Mouse (Mus musculus): ENCODE measurements around the gene Tagln. TPM values are rescaled to one million over a fixed set of nuclear protein-coding genes. Genes with fewer than 3 reads are reported as not detected.

Gene Tagln
- 35.3 and 46.1 TPM in 2 replicates for polyA plus RNA-seq (2015; fragmentation: Nextera tagmentation; extraction: Ambion mirVana)

DNA sequence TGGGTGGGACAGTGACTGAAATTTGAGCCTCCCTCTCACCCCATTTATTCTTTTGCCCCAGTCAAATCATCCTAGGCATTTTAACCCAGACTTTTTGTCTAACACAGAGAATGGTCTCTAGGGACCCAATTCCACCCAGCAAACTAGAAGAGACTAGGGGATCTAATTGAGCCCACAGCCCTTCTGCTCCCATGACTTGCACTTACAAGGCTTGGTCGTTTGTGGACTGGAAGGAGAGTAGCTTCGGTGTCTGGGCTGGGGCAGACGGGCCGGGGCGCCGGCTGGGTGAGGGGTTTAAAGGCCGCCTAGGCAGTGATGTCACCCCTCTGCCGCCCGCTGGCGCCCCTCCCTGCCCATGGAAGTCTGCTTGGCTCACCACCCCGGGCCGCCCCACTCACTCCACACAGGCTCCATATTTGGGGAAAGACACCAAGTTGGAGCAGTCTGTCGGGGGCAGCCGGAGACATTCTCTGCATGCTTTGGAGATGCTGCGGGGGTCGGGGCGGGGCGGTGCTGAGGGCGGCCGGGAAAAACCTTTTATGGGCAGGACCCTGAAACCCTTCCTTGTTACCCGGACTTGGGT is at the start of gene Tagln:
Gene Tagln, minus strand, starts transcription at position 431 of the 583 bp plus-strand sequence.
- 3% methylated on average over 21 of the region's 21 CpGs for WGBS
- H3K9ac ChIP-seq: no peak within 1 kb of the TSS
- H3K9me3 ChIP-seq (replicated peaks): no peaks in the 10 kb centered on the region
- peak within 1 kb of the TSS; percentile 52 for H3K4me2 ChIP-seq (replicated peaks)
- peak within 1 kb of the TSS; percentile 30 for H3K4me3 ChIP-seq (replicated peaks)
- no peaks in the 10 kb centered on the region for H3K27me3 ChIP-seq
- peaks cover 32% of the 10 kb centered on the region for H3K36me3 ChIP-seq
- peaks cover 27% of the 10 kb centered on the region for H3K4me1 ChIP-seq
- peak within 1 kb of the TSS; percentile 58 for H3K27ac ChIP-seq (replicated peaks)
- peak; percentile 83 for ATAC-seq (ENCODE audit: insufficient number of reproducible peaks, low FRiP score, low TSS enrichment, low read depth)

DNA sequence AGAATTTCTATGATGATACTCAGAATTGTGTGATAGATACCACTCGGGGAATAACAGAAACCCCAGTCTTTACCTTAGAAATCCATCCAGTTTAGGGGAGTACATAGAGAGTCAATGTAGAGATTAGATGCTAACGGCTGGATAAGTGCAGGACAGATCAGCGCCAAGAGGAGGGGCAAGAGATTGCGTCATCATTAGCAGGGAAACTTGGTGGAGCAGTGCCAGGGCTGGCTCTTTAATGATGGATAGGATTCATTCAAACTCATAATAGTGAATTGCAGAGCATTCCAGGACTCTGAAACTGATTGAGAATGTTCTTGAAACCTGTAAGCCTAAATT is 49.3 kb upstream of the Tagln start:
- peak; percentile 65; the same call in 1 of the 2 replicates for ATAC-seq (ENCODE audit: insufficient number of reproducible peaks, low FRiP score, low TSS enrichment, low read depth)
- Histone ChIP-seq H3K9me3 (replicated peaks) (no peaks in the 10 kb centered on the region), H3K27me3 (no peaks in the 10 kb centered on the region), H3K9ac (peak overlapping the region; percentile 93), H3K36me3 (0 out of 2 replicates have a peak, but pooled peaks cover 3% of the 10 kb centered on the region), H3K4me1 (peaks cover 25% of the 10 kb centered on the region), H3K4me3 (replicated peaks) (peak overlapping the region; percentile 92), H3K4me2 (replicated peaks) (peak overlapping the region; percentile 59), H3K27ac (replicated peaks) (peak overlapping the region; percentile 93)
- 1% methylated on average over 4 of the region's 4 CpGs for WGBS

DNA sequence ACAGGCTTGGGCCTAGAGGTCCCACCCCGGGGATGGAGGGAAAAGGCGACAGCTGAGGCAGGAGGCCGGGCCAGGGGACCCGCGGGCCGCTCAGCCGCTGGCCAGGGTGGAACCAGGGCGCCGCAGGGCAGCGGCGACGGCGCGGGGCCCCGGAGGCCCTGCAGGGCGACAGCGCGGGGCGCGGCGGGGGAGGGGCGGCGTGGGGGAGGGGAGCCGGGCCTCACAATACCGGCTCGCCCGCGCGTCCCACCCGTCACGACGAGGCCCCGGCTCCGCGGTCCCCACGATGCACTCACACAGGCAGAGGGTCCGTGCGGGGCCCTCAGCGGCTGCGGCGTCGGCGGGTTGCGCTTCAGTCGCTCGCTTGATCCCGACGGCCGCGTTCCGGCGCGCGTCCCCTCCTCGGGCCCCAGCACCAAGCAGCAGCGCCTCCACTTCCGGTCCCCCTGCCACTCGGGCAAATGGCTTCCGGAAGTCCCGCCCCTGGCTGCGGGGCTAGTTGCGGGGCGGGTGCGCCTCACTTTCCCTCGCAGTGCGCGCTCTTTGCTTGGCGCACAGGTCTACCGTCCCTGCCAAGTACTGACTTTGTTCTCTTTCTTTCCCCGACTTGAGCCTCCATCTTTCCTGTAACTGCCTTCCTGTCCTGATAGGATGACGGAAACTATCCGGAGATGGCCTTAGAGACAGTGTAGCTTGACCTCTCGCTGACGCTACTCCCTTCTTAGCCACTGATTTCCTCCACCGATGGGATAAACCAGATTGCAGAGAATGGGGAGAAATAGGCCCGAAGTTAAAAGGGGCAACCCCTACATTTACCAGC is 48.8 kb upstream of the Tagln start:
- peak; percentile 90 for ATAC-seq (ENCODE audit: insufficient number of reproducible peaks, low FRiP score, low TSS enrichment, low read depth)
- Histone ChIP-seq H3K27ac (replicated peaks) (peak overlapping the region; percentile 93), H3K9me3 (replicated peaks) (no peaks in the 10 kb centered on the region), H3K27me3 (no peaks in the 10 kb centered on the region), H3K4me2 (replicated peaks) (peak overlapping the region; percentile 59), H3K4me3 (replicated peaks) (peak overlapping the region; percentile 92), H3K9ac (peak overlapping the region; percentile 93), H3K36me3 (0 out of 2 replicates have a peak, but pooled peaks cover 3% of the 10 kb centered on the region), H3K4me1 (peaks cover 25% of the 10 kb centered on the region)
- under 1% methylated on average over 73 of the region's 76 CpGs for WGBS

DNA sequence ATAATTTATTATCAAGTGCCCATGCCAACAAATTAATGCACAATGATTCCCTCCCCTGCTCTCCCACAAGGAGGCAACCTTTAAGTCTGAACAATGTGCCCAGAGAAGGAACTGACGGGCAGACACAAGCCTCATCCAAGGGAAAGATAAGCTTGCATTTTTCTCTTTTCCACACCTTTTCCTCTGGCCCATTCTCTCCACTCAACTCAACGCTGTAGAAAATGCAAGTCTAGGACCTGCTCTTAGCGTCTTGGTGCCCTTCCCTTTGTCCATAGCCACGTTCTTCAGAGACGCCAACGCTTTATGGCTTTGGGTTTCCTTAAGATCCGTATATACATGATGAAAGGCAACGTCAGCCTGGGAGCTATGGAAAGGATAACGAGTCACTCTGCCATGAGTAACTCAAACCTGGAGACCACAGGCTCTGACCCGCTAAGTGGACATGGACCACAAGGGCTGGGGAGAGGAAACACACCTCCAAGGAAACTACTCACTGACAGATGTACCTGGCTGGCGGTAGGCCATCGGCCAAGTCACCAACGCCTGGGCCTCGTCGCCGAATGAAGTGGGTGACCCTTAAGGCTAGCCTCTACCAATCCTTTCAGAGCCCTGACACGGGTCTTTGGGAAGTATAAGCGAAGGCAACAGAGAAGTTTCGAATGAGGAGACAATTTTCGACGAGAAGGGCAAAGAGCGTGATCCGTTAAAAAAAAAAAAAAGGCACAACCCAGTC is 48.0 kb upstream of the Tagln start:
- 0 out of 2 replicates have a peak, but pooled peaks cover 3% of the 10 kb centered on the region for H3K36me3 ChIP-seq
- WGBS: under 1% methylated on average over 23 of the region's 23 CpGs
- H3K27me3 ChIP-seq: no peaks in the 10 kb centered on the region
- no peaks in the 10 kb centered on the region for H3K9me3 ChIP-seq (replicated peaks)
- H3K27ac ChIP-seq (replicated peaks): peak overlapping the region; percentile 93
- H3K4me3 ChIP-seq (replicated peaks): peak overlapping the region; percentile 92
- ATAC-seq (ENCODE audit: insufficient number of reproducible peaks, low FRiP score, low TSS enrichment, low read depth): no peak
- H3K9ac ChIP-seq: peak overlapping the region; percentile 93
- peak overlapping the region; percentile 59 for H3K4me2 ChIP-seq (replicated peaks)
- peaks cover 25% of the 10 kb centered on the region for H3K4me1 ChIP-seq

DNA sequence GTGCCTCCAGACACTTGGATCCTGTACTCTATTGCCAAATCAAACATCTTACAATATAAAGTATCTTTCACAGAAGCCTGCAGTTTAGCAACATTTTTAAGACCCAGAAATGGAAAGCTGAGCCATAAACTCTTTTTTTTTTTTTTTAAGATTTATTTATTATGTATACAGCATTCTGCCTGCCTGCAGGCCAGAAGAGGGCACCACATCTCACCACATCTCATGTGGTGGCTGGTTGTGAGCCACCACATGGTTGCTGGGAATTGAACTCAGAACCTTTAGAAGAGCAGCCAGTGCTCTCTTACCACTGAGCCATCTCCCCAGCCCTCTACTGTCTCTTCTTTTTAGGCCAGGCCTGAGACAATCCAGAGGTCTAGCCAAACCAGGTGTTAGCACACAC is 45.5 kb upstream of the Tagln start:
- Histone ChIP-seq H3K9me3 (replicated peaks) (no peaks in the 10 kb centered on the region), H3K4me1 (peaks cover 28% of the 10 kb centered on the region), H3K36me3 (0 out of 2 replicates have a peak, but pooled peaks cover 6% of the 10 kb centered on the region), H3K4me2 (replicated peaks) (no peak overlapping the region), H3K9ac (no peak overlapping the region), H3K4me3 (replicated peaks) (no peak overlapping the region), H3K27ac (replicated peaks) (no peak overlapping the region), H3K27me3 (no peaks in the 10 kb centered on the region)
- no peak for ATAC-seq (ENCODE audit: insufficient number of reproducible peaks, low FRiP score, low TSS enrichment, low read depth)

DNA sequence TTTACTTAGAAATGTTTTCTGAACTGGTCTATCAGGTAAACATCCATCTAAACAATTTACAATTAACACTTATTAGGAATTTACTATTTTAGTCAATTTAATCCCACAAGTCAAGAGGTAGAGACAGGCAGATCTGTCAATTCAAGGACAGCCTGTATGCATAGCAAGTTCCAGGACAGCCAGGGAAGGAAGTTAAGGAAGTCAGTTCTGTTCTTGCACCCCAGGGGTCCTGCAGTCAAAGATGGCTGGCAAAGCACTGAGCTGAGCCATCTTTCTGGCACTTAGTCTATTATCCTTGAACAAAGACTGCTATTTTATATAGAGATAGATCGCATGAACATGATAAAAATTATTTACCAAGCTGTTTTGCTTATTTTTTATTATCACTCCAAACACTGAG is 44.8 kb upstream of the Tagln start:
- WGBS: 91% methylated on average over 1 of the region's 1 CpGs
- H3K27ac ChIP-seq (replicated peaks): no peak overlapping the region
- no peak overlapping the region for H3K9ac ChIP-seq
- no peak for ATAC-seq (ENCODE audit: insufficient number of reproducible peaks, low FRiP score, low TSS enrichment, low read depth)
- no peak overlapping the region for H3K4me2 ChIP-seq (replicated peaks)
- H3K9me3 ChIP-seq (replicated peaks): no peaks in the 10 kb centered on the region
- H3K4me3 ChIP-seq (replicated peaks): no peak overlapping the region
- H3K4me1 ChIP-seq: peaks cover 28% of the 10 kb centered on the region
- H3K27me3 ChIP-seq: no peaks in the 10 kb centered on the region
- peaks cover 9% of the 10 kb centered on the region; the same call in 1 of the 2 replicates for H3K36me3 ChIP-seq

DNA sequence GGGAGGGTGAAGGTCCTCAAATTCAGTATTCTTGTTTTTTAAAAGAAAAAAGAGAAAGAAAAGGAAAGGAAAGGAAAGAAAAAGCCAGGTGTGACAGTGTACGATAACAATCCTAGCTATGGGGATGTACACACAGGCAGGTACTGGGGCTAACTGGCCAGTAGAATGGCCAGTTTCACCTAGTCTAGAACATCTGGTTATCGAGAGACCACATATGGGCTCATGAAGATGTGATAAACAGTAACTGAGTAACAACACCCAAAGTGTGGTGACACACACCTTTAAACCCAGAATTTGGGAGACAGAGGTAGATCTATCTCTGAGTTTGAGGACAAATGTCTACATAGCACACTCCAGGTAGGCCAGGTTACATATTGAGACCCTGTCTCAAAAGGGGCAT is 43.9 kb upstream of the Tagln start:
- ATAC-seq (ENCODE audit: insufficient number of reproducible peaks, low FRiP score, low TSS enrichment, low read depth): no peak
- no peak overlapping the region for H3K4me3 ChIP-seq (replicated peaks)
- H3K27ac ChIP-seq (replicated peaks): no peak overlapping the region
- WGBS: 92% methylated on average over 2 of the region's 2 CpGs
- H3K4me1 ChIP-seq: peaks cover 24% of the 10 kb centered on the region
- H3K4me2 ChIP-seq (replicated peaks): no peak overlapping the region
- H3K36me3 ChIP-seq: peaks cover 15% of the 10 kb centered on the region
- no peak overlapping the region for H3K9ac ChIP-seq
- H3K27me3 ChIP-seq: no peaks in the 10 kb centered on the region
- no peaks in the 10 kb centered on the region for H3K9me3 ChIP-seq (replicated peaks)

DNA sequence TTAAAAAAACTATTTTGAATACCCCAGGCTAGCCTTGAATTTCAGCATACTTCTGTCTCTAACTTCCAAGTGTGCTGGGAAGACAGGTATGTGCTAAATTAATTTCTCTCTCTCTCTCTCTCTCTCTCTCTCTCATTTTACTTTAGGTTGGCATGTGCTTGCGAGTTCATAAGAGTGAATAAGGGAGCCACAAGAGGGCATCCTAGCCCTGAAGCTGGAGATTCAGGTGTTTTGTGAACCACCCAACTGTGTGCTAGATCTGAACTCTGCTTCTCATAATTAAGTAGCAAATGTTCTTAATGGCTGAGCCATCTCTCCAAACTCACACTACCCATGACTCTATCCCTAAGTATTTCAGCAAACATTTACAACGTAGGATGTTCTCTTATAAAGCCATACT is 41.0 kb upstream of the Tagln start:
- WGBS: 84% methylated on average over 2 of the region's 2 CpGs
- ATAC-seq (ENCODE audit: insufficient number of reproducible peaks, low FRiP score, low TSS enrichment, low read depth): no peak
- Histone ChIP-seq H3K4me2 (replicated peaks) (no peak overlapping the region), H3K4me1 (peaks cover 9% of the 10 kb centered on the region; the same call in 1 of the 2 replicates), H3K4me3 (replicated peaks) (no peak overlapping the region), H3K9me3 (replicated peaks) (no peaks in the 10 kb centered on the region), H3K27me3 (no peaks in the 10 kb centered on the region), H3K9ac (no peak overlapping the region), H3K36me3 (peaks cover 37% of the 10 kb centered on the region), H3K27ac (replicated peaks) (no peak overlapping the region)

DNA sequence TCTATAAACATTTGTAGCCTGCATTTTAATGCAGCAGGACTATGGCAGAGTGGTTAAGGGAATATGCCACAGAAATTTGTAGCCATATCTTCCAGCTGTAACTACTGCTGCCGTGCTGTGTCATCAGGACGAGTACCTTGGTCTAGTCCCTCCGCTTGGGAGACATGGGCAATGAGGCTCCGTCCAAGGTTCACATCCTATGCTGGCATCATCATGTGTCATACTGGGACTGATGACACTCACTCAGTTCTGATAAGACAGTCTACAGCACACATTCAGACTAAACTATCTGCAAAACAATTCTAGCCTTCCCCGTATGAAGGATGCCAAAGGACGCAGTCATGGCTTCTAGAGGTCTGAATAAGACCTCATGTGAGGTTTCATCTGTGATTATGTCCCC is 27.7 kb upstream of the Tagln start:
- peaks cover 61% of the 10 kb centered on the region for H3K36me3 ChIP-seq
- H3K27ac ChIP-seq (replicated peaks): no peak overlapping the region
- no peak for ATAC-seq (ENCODE audit: insufficient number of reproducible peaks, low FRiP score, low TSS enrichment, low read depth)
- H3K4me3 ChIP-seq (replicated peaks): no peak overlapping the region
- no peak overlapping the region for H3K4me2 ChIP-seq (replicated peaks)
- 93% methylated on average over 6 of the region's 6 CpGs for WGBS
- peaks cover 9% of the 10 kb centered on the region for H3K4me1 ChIP-seq
- no peaks in the 10 kb centered on the region for H3K9me3 ChIP-seq (replicated peaks)
- no peaks in the 10 kb centered on the region for H3K27me3 ChIP-seq
- H3K9ac ChIP-seq: no peak overlapping the region

DNA sequence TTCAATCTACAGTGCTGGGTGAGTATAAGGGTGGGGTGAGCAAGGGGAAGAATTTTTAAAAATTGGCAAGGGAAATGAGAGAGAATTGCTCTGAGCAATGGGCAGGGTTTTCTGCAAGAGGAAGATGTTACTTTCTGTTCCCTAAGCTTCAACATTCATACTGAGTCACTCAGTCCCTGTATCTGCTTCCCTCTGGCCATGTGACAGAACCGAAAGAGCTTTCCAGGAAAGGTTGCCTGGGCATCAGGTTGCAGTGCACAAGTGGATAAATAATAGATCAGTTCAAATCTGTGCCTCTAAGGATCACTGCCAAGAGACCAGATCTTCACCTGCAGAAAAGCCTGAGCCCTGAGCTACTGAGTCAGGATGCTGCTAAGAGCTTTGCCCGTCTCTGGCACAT is 26.0 kb upstream of the Tagln start:
- Histone ChIP-seq H3K4me3 (replicated peaks) (no peak overlapping the region), H3K36me3 (peaks cover 48% of the 10 kb centered on the region), H3K27ac (replicated peaks) (no peak overlapping the region), H3K9ac (no peak overlapping the region), H3K27me3 (no peaks in the 10 kb centered on the region), H3K4me2 (replicated peaks) (no peak overlapping the region), H3K4me1 (peaks cover 16% of the 10 kb centered on the region), H3K9me3 (replicated peaks) (no peaks in the 10 kb centered on the region)
- no peak for ATAC-seq (ENCODE audit: insufficient number of reproducible peaks, low FRiP score, low TSS enrichment, low read depth)
- 67% methylated on average over 2 of the region's 2 CpGs for WGBS

DNA sequence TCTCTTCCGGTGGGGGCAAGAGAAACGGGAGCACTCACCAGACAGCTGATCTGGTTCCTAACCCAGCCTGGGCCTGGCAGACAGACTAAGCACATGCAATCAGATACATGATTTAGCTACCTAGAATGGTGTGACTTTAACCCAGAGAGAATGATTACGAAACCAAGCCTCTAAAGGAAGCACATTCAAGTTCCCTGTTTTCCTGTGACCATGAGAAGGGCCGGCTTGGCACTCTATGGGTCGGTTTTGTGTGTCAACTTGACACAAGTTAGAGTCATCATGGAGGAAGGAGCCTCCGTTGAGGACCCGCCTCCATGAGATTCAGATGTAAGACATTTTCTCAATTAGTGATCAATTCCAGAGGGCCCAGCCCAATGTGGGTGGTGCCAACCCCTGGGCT is 23.8 kb upstream of the Tagln start:
- no peaks in the 10 kb centered on the region for H3K9me3 ChIP-seq (replicated peaks)
- H3K36me3 ChIP-seq: peaks cover 30% of the 10 kb centered on the region
- H3K4me2 ChIP-seq (replicated peaks): no peak overlapping the region
- H3K4me3 ChIP-seq (replicated peaks): no peak overlapping the region
- no peak overlapping the region for H3K9ac ChIP-seq
- H3K27me3 ChIP-seq: no peaks in the 10 kb centered on the region
- peaks cover 27% of the 10 kb centered on the region for H3K4me1 ChIP-seq
- H3K27ac ChIP-seq (replicated peaks): no peak overlapping the region
- WGBS: 70% methylated on average over 7 of the region's 7 CpGs
- ATAC-seq (ENCODE audit: insufficient number of reproducible peaks, low FRiP score, low TSS enrichment, low read depth): no peak

Data from embryonic facial prominence, embryonic 15.5 days (tissue).